Mouse (Mus musculus): ENCODE measurements around the gene Fam172a. TPM values are rescaled to one million over a fixed set of nuclear protein-coding genes. Genes with fewer than 3 reads are reported as not detected.

Fam172a gene
- total RNA-seq, 2 experiments from 2014 or later: 38.0 to 38.3 TPM

DNA sequence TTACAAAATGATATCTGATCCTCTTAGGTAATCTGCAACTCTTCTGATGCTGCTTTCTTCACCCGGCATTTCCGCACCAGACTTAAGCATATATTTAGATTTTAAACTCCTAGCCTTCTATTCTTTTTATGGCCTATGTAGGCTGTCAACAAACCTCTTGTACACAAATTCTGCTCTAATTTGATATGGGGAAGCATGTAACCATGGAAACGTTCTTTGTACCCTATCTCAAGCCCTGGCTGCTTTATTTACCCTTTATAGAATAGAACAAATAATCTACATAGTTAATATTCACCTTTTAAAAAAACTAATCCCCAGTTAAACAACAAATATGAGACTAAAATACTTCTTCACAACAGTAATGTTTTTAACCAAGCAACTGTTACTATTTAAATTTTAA, 176.7 kb downstream of the Fam172a start:
- no peak for TF ChIP-seq CTCF (conservative IDR thresholded peaks at IDR 0.05)
- no peak for DNase-seq (ENCODE audit: low spot score in 2 of 2)
- H3K4me3 ChIP-seq: no peak overlapping the region
- peak overlapping the region; percentile 19; the same call in 1 of the 2 replicates for H3K27ac ChIP-seq

DNA sequence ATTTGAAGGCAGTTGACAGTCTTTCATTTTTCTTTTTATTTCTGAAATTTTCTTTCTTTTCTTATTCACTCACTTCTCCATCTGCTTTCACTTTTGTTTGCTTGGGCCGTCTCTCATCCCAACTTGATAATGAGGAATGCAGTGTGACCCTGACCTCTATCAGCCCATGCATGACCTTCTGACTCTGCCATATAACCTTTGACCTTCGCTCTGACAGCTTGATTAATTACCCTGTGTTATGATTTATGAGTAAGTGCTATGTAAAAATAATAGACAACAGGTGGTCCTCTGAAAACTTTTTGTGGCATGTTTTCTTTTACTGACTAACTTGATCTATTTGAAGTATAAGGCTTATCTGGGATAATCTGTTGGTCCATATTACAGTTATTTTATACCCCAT, 195.8 kb downstream of the Fam172a start:
- no peak overlapping the region for H3K4me3 ChIP-seq
- DNase-seq (ENCODE audit: low spot score in 2 of 2): no peak
- no peak for TF ChIP-seq CTCF (conservative IDR thresholded peaks at IDR 0.05)
- no peak overlapping the region for H3K27ac ChIP-seq

DNA sequence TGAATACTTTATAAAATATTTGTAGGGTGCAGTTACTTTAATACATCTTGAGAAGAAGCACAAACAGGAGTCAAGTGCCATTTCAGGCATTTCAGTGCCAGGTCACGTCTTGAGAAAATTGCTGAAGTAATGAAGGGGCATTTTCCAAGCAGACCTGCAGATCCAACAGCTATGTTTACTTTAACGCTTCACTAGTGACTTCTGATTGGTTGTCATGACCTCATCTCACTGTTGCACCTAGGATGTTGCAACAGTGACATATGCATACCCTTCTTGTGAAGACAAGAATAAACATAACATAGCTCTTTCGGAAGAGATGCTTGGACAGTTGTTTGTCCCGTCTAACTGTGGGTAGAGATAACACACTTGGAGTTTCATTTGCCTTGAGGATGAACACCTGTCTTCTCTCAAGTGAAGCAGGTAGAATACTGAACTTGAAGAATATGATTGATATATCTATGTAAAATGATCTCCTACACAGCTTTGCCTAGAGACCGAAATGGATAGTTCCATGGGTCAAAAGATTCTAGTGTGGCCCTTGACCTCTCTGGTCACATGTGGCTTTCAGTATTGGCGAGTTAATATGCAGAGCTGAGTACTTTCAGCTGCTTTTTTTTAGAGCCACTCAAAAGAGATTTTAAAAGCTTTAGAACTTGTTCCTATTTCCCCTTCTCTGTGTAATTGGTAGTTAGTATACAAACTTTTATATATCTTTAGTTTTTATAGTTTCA, 196.4 kb downstream of the Fam172a start:
- no peak overlapping the region for H3K27ac ChIP-seq
- DNase-seq (ENCODE audit: low spot score in 2 of 2): no peak
- H3K4me3 ChIP-seq: no peak overlapping the region
- no peak for TF ChIP-seq CTCF (conservative IDR thresholded peaks at IDR 0.05)

GRCm38 (mm10) chr13:77899725-77900124, 197.9 kb downstream of the Fam172a start:
- no peak for DNase-seq (ENCODE audit: low spot score in 2 of 2)
- TF ChIP-seq CTCF (conservative IDR thresholded peaks at IDR 0.05): no peak
- H3K4me3 ChIP-seq: no peak overlapping the region
- H3K27ac ChIP-seq: no peak overlapping the region

- Histone ChIP-seq H3K4me3 (no peak overlapping the region), H3K27ac (no peak overlapping the region)
- no peak for TF ChIP-seq CTCF (conservative IDR thresholded peaks at IDR 0.05)
- DNase-seq (ENCODE audit: low spot score in 2 of 2): no peak
Observed at GRCm38 (mm10) chr13:77900843-77901242, 199.0 kb downstream of the Fam172a start.

- TF ChIP-seq CTCF (conservative IDR thresholded peaks at IDR 0.05): peak; percentile 62
- H3K4me3 ChIP-seq: no peak overlapping the region
- H3K27ac ChIP-seq: peak overlapping the region; percentile 32; the same call in 1 of the 2 replicates
- no peak for DNase-seq (ENCODE audit: low spot score in 2 of 2)
Observed at GRCm38 (mm10) chr13:77909184-77909583, 207.4 kb downstream of the Fam172a start.

DNA sequence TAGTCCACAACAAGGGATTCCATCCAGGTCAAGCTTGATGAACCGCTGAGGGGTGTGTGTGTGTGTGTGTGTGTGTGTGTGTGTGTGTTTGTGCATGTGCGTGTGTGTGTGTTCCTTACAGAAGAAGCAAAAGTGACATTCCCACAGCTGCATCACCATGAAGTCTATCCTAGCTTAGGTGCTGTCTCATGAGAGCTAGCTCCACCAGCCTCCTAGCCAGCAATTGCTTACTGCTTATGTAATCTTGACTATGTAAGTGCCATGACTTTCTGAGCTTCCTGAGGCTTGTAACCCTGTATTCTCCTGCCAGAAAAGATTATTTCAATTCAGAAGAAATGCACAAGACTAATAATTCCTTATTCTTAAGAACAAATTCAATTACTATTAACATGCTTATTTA, 221.0 kb downstream of the Fam172a start:
- no peak overlapping the region for H3K27ac ChIP-seq
- H3K4me3 ChIP-seq: no peak overlapping the region
- DNase-seq (ENCODE audit: low spot score in 2 of 2): no peak
- no peak for TF ChIP-seq CTCF (conservative IDR thresholded peaks at IDR 0.05)

- TF ChIP-seq CTCF (conservative IDR thresholded peaks at IDR 0.05): no peak
- no peak for DNase-seq (ENCODE audit: low spot score in 2 of 2)
- H3K4me3 ChIP-seq: no peak overlapping the region
- H3K27ac ChIP-seq: no peak overlapping the region
Observed at GRCm38 (mm10) chr13:77957611-77958010, 255.8 kb downstream of the Fam172a start.

DNA sequence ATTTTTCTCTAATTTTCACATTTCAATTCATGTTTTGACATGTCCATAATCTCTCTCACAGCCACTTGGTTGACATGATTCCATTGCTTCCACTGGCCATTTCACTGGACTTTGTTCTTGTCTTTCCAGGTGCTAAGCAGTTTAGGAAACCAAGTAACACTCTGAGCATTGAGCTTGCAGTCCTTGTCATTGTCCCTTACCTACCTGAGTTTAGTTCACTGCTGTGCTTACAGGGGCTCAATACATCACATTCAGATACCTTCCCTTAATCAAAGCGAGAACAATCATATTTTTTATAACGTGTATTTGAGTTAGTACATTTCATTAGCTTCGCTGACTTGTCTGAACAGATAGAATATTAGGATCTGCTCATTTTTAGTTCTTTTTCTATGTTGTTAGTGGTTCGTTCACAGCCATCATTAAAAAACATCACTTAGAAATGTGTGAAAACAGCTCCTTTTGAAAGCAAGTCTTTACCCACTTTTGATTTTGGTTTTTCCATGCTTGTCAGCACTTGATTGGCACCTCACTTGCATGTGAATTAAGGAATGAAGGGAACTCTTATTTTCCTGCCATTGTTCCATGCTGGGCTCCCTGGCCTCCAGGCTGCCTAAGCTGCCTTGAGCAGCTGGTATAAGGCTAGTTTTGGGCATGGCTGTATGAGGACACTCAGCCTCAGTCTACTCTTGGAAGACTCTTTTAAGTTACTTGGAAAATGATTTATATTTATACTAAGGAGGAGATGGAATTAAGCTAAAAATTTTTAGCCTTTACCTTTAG, 257.9 kb downstream of the Fam172a start:
- TF ChIP-seq CTCF (conservative IDR thresholded peaks at IDR 0.05): no peak
- Histone ChIP-seq H3K27ac (no peak overlapping the region), H3K4me3 (no peak overlapping the region)
- no peak for DNase-seq (ENCODE audit: low spot score in 2 of 2)

DNA sequence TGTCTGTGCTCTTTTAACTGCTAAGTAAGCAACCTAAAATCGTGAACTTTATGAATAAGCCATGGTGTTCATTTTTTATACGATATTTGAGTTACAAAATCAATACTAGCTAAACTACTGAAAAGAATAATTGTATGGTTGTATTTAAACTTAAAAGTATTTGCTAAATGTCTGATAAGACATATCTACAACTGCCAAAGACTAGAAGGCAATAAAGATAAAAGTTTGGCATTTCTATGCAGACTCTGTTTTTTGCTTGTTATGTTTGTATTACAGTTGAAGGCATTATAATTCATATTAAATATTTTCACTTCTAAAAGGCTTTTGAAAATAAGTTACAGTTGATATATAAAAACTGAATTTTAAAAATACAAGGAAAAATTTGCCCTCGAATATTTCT, 274.4 kb downstream of the Fam172a start:
- H3K27ac ChIP-seq: no peak overlapping the region
- DNase-seq (ENCODE audit: low spot score in 2 of 2): no peak
- no peak for TF ChIP-seq CTCF (conservative IDR thresholded peaks at IDR 0.05)
- no peak overlapping the region for H3K4me3 ChIP-seq

DNA sequence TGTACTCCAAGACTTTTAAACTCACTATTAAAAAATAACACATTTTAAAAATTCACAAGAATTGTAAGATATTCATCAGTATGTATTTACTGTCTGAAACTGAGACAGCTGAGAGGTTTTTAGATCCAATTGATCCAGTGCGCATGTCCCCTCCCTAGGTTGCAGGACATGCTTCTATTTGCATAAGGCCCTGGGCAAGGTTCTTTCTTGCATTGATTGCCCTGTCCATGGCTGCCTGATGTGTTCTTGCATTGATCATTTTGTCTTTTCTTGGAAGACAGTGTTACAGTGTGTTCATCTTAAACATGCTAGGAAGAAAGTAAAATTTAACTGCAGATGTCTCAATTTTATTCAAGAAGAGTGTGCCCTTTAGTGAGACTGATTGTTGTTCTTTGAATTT, 275.3 kb downstream of the Fam172a start:
- Histone ChIP-seq H3K4me3 (no peak overlapping the region), H3K27ac (no peak overlapping the region)
- TF ChIP-seq CTCF (conservative IDR thresholded peaks at IDR 0.05): no peak
- no peak for DNase-seq (ENCODE audit: low spot score in 2 of 2)

GRCm38 (mm10) chr13:77982105-77982851, 280.4 kb downstream of the Fam172a start:
- peak; percentile 59 to 63 for DNase-seq (ENCODE audit: low spot score in 2 of 2)
- peak overlapping the region; percentile 17; the same call in 1 of the 2 replicates for H3K4me3 ChIP-seq
- TF ChIP-seq CTCF (conservative IDR thresholded peaks at IDR 0.05): peak; percentile 88
- peak overlapping the region; percentile 44; the same call in 1 of the 2 replicates for H3K27ac ChIP-seq

GRCm38 (mm10) chr13:77982852-77983202, 281.0 kb downstream of the Fam172a start:
- Histone ChIP-seq H3K27ac (peak overlapping the region; percentile 44; the same call in 1 of the 2 replicates), H3K4me3 (peak overlapping the region; percentile 17; the same call in 1 of the 2 replicates)
- TF ChIP-seq CTCF (conservative IDR thresholded peaks at IDR 0.05): no peak; the same call in 1 of the 2 replicates
- no peak for DNase-seq (ENCODE audit: low spot score in 2 of 2)
